Mouse (Mus musculus) intestine, postnatal 0 days (tissue): Measurements from ENCODE around the gene Sept7. TPM values are rescaled to one million over a fixed set of nuclear protein-coding genes. Genes with fewer than 3 reads are reported as not detected.

Source experiments
- ATAC-seq: fragments of 200-750 bp; cut with Nextera tagmentation; 2 replicates; pipeline ENCODE4 v1.8.0; 2017; ENCODE audit warnings: mild to moderate bottlenecking, moderate TSS enrichment, moderate library complexity
- H3K27ac ChIP-seq: fragments of 300-500 bp; sonication (generic); 2 replicates; pipeline ENCODE4 v1.5.1; 2014; ENCODE audit warnings: mild to moderate bottlenecking, low read depth, low read length, moderate library complexity
- H3K27me3 ChIP-seq: fragments of 300-500 bp; sonication (generic); replicated peaks from 2 replicates; pipeline ENCODE4 v1.6.1; 2014; ENCODE audit warnings: low read length, mixed read lengths; ENCODE audit not compliant: control insufficient read depth, insufficient read depth
- H3K36me3 ChIP-seq: fragments of 300-500 bp; sonication (generic); 2 replicates; pipeline ENCODE4 v1.6.1; 2014; ENCODE audit warnings: mild to moderate bottlenecking, moderate library complexity; ENCODE audit not compliant: control insufficient read depth, insufficient read depth
- H3K4me1 ChIP-seq: fragments of 300-500 bp; sonication (generic); replicated peaks from 2 replicates; pipeline ENCODE4 v1.6.1; 2014; ENCODE audit warnings: antibody characterized with exemption, low read length, mixed read lengths; ENCODE audit not compliant: control insufficient read depth, insufficient read depth
- H3K4me2 ChIP-seq: fragments of 300-500 bp; sonication (generic); replicated peaks from 2 replicates; pipeline ENCODE4 v1.6.1; 2014; ENCODE audit warnings: low read depth, mild to moderate bottlenecking, moderate library complexity
- H3K4me3 ChIP-seq: fragments of 300-500 bp; sonication (generic); 2 replicates; pipeline ENCODE4 v1.5.1; 2014; ENCODE audit warnings: low read depth, low read length
- H3K9ac ChIP-seq: fragments of 300-500 bp; sonication (generic); 2 replicates; pipeline ENCODE4 v1.6.1; 2014; ENCODE audit warnings: mild to moderate bottlenecking, low read depth, low read length
- H3K9me3 ChIP-seq: fragments of 300-500 bp; sonication (generic); 2 replicates; pipeline ENCODE4 v1.6.1; 2016; ENCODE audit warnings: mixed run types; ENCODE audit not compliant: control insufficient read depth
- CTCF ChIP-seq: sonication (generic); IDR thresholded peaks from 2 replicates; pipeline ENCODE4 v1.5.1; 2016; ENCODE audit warnings: low read depth, mild to moderate bottlenecking, control low read depth, antibody characterized with exemption, moderate library complexity
- WGBS: fragments of 180-500 bp; shearing (Covaris S2); extraction: QIAGEN DNeasy Blood & Tissue Kit; methylation state at CpG from one replicate; pipeline ENCODE4 v1.1.7; 2014; 5-methylcytosine and 5-hydroxymethylcytosine counted together
- polyA plus RNA-seq: library from polyadenylated mRNA; unstranded; fragments of >200 nt; fragmentation: Nextera tagmentation; extraction: Ambion mirVana; gene quantifications from 2 replicates; pipeline ENCODE4 v1.2.1, GENCODE M21; 2015

Gene Sept7
- 147 and 151 TPM in 2 replicates for polyA plus RNA-seq

DNA sequence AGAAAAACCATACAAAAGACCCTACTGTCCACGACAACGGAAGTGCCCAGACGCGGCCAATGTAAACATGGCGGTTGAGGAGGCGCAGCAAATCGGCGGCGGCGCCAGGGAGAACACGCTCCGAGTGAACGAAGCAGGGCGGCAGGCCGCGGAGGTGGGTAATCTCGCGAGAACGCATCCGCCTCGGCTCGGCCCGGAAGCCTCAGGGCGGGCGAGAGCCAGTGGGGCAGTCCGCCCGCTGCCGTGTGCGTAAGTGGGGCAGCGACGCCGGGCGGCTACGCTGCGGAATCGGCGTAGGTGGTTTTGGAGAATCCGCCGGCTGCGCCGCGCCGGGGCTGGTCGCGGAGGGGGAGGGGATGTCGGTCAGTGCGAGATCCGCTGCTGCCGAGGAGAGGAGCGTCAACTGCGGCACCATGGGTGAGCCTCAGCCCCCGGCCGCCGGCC, at the start of gene Sept7:
Gene Sept7 (plus strand): TSS at position 157 of the 444 bp plus-strand sequence.
- peak within 1 kb of the TSS; percentile 75 for H3K4me2 ChIP-seq
- no peaks in the 10 kb centered on the region for H3K27me3 ChIP-seq
- H3K4me1 ChIP-seq, result no peaks in the 10 kb centered on the region; the same call in none of the 2 replicates
- peak within 1 kb of the TSS; percentile 78 for H3K4me3 ChIP-seq
- under 1% methylated on average over 41 of the region's 54 CpGs for WGBS
- H3K36me3 ChIP-seq, result no peaks in the 10 kb centered on the region
- peak; percentile 39 for TF ChIP-seq CTCF
- no peaks in the 10 kb centered on the region for H3K9me3 ChIP-seq
- ATAC-seq, result peak; percentile 99
- H3K27ac ChIP-seq, result peak within 1 kb of the TSS; percentile 97
- H3K9ac ChIP-seq, result peak within 1 kb of the TSS; percentile 96

DNA sequence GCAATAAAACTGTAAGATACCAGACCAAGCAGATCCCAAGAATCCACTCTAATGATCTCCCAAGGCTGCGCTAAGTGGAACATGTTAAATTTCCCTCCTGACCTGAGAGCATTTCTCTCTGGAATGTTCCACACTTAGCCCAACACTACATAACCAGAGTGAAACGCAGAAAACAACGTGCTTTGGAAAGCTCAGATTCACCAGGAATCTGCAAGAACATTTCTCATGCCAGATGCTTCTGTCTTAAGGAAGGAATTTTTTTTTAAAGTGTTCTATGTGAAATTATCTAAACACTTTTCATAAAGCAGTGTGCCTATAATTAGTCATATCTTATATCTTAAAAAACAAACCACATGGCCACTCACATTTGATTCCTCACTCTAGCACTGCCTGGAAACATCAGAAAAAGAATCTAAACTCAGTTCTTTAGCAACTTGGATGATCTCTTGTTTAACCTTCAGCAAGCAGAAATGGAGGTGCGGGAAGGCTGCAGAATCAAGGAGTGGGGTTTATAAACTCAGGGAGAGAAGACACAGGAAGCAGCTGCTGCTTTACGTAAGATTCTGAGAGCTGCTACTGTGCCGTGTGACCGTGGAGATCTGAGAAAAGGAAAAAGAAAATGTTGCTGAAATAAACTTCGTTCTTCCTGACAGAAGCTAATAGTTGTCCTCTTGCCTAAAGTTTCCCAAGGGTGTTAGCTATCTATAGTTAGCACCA, 44.0 kb upstream of the Sept7 start:
- 55% methylated on average over 8 of the region's 8 CpGs for WGBS
- no peak overlapping the region for H3K9ac ChIP-seq
- H3K4me2 ChIP-seq, result no peak overlapping the region
- no peak overlapping the region for H3K27ac ChIP-seq
- H3K9me3 ChIP-seq, result no peaks in the 10 kb centered on the region
- H3K36me3 ChIP-seq, result no peaks in the 10 kb centered on the region
- H3K4me3 ChIP-seq, result no peak overlapping the region
- TF ChIP-seq CTCF, result no peak
- 0 out of 2 replicates have a peak, but pooled peaks cover 4% of the 10 kb centered on the region for H3K4me1 ChIP-seq
- no peak for ATAC-seq
- no peaks in the 10 kb centered on the region for H3K27me3 ChIP-seq

GRCm38 (mm10) chr9:25212309-25213163, 39.7 kb upstream of the Sept7 start:
- Histone ChIP-seq H3K9ac (no peak overlapping the region), H3K27me3 (no peaks in the 10 kb centered on the region), H3K27ac (no peak overlapping the region), H3K36me3 (no peaks in the 10 kb centered on the region), H3K4me2 (no peak overlapping the region), H3K4me3 (no peak overlapping the region), H3K9me3 (no peaks in the 10 kb centered on the region), H3K4me1 (0 out of 2 replicates have a peak, but pooled peaks cover 4% of the 10 kb centered on the region)
- no peak for TF ChIP-seq CTCF
- 60% methylated on average over 9 of the region's 9 CpGs for WGBS
- no peak for ATAC-seq

DNA sequence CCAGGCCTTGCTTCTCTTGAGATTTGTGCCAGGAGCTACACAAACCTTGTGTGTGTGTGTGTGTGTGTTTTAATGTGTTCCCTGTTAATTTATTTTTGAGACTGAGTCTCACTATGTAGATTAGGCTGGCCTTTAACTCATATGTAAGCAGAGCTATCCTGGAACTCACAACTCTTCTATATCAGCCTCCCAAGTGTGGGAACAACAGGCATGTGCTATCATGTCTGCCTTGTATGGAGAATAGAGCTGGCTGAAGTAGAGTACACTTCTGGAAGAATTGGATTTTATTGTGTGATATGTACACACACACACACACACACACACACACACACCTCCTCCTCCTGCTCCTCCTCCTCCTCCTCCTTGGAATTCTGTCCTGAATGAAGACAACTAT, 39.1 kb upstream of the Sept7 start:
- Histone ChIP-seq H3K4me2 (no peak overlapping the region), H3K36me3 (no peaks in the 10 kb centered on the region), H3K9me3 (no peaks in the 10 kb centered on the region), H3K4me1 (0 out of 2 replicates have a peak, but pooled peaks cover 4% of the 10 kb centered on the region), H3K27ac (no peak overlapping the region), H3K27me3 (no peaks in the 10 kb centered on the region), H3K4me3 (no peak overlapping the region), H3K9ac (no peak overlapping the region)
- no peak for ATAC-seq
- no peak for TF ChIP-seq CTCF

DNA sequence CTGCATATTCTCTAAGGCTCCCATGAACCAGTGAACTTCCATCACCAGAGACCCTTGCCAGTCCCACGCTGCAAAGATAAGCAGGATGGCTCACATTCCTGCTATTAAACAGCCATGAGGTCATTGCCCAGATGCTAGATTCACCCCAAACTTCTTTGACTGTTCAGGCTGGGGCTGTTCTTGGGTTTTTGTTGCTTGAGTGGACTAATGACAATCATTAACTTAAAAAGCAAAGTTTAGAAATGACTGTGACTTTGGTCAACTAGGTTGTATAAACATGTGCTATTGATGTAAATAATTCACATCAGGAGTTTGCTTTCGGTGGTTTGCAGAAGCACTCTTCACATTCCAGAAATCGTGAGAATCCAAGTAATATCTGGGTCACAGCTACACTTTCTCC, 36.8 kb upstream of the Sept7 start:
- Histone ChIP-seq H3K27ac (no peak overlapping the region), H3K9ac (no peak overlapping the region)

GRCm38 (mm10) chr9:25216210-25216609, 36.0 kb upstream of the Sept7 start:
- 0 out of 2 replicates have a peak, but pooled peaks cover 4% of the 10 kb centered on the region for H3K4me1 ChIP-seq
- H3K27ac ChIP-seq, result no peak overlapping the region
- TF ChIP-seq CTCF, result no peak
- no peaks in the 10 kb centered on the region for H3K27me3 ChIP-seq
- H3K36me3 ChIP-seq, result no peaks in the 10 kb centered on the region
- ATAC-seq, result no peak
- no peak overlapping the region for H3K4me2 ChIP-seq
- H3K9ac ChIP-seq, result no peak overlapping the region
- WGBS, result 17% methylated on average over 2 of the region's 2 CpGs
- no peaks in the 10 kb centered on the region for H3K9me3 ChIP-seq
- no peak overlapping the region for H3K4me3 ChIP-seq

More for the DNA sequence above, 36.8 kb upstream of the Sept7 start:
- no peaks in the 10 kb centered on the region for H3K9me3 ChIP-seq
- H3K4me1 ChIP-seq, result 0 out of 2 replicates have a peak, but pooled peaks cover 4% of the 10 kb centered on the region
- no peak for ATAC-seq
- no peak overlapping the region for H3K4me2 ChIP-seq
- H3K36me3 ChIP-seq, result no peaks in the 10 kb centered on the region
- H3K27me3 ChIP-seq, result no peaks in the 10 kb centered on the region
- TF ChIP-seq CTCF, result no peak
- H3K4me3 ChIP-seq, result no peak overlapping the region
- 14% methylated on average over 3 of the region's 3 CpGs for WGBS
